Mouse (Mus musculus) T-cell, adult 2 months (primary cell): ENCODE measurements around the gene S1pr5.
"Not testable (repeated sequence)": the region's sequence is repeated elsewhere in the genome, so short reads cannot be mapped to it uniquely, and the experiment has no call there.

Source experiments
- DNase-seq: peaks from one replicate; pipeline ENCODE4 v3.0.0; 2022; ENCODE audit warnings: low spot score

S1pr5 gene

GRCm38 (mm10) chr9:21266889-21267288 is 18.6 kb upstream of the S1pr5 start:
- DNase-seq = no peak

GRCm38 (mm10) chr9:21265611-21266010 is 17.4 kb upstream of the S1pr5 start:
- DNase-seq = no peak

GRCm38 (mm10) chr9:21265000-21265561 is 16.8 kb upstream of the S1pr5 start, which contains the start of gene Atg4d:
Gene Atg4d, plus strand, starts transcription at chr9:21265293.
- DNase-seq = peak; percentile 88

- no peak for DNase-seq
These were observed 16.2 kb upstream of the S1pr5 start for GRCm38 (mm10) chr9:21264272-21264999.

- no peak for DNase-seq
These were observed 13.6 kb upstream of the S1pr5 start for GRCm38 (mm10) chr9:21261831-21262230.

- peak; percentile 65 for DNase-seq
These were observed 12.3 kb upstream of the S1pr5 start for GRCm38 (mm10) chr9:21260491-21261040.

- not testable (repeated sequence) for DNase-seq
These were observed 8.1 kb upstream of the S1pr5 start for GRCm38 (mm10) chr9:21256349-21256748.

GRCm38 (mm10) chr9:21254690-21255089 is 6.4 kb upstream of the S1pr5 start:
- no peak for DNase-seq

- DNase-seq = no peak
These were observed 3.0 kb upstream of the S1pr5 start for GRCm38 (mm10) chr9:21251116-21251735.

GRCm38 (mm10) chr9:21250509-21250908 is 2.3 kb upstream of the S1pr5 start:
- DNase-seq = no peak

GRCm38 (mm10) chr9:21249629-21250508 is 1.6 kb upstream of the S1pr5 start:
- no peak for DNase-seq

- no peak for DNase-seq
These were observed 1.9 kb downstream of the S1pr5 start for GRCm38 (mm10) chr9:21246342-21246741.

GRCm38 (mm10) chr9:21245113-21245487 is 3.1 kb downstream of the S1pr5 start:
- no peak for DNase-seq

- DNase-seq = peak; percentile 20
These were observed 3.7 kb downstream of the S1pr5 start for GRCm38 (mm10) chr9:21244428-21245112.

GRCm38 (mm10) chr9:21243826-21244427 is 4.3 kb downstream of the S1pr5 start:
- no peak for DNase-seq

- peak; percentile 79 for DNase-seq
These were observed 6.9 kb downstream of the S1pr5 start for GRCm38 (mm10) chr9:21241343-21241742.

- no peak for DNase-seq
These were observed 8.8 kb downstream of the S1pr5 start for GRCm38 (mm10) chr9:21239465-21239848.

GRCm38 (mm10) chr9:21238733-21239464 is 9.3 kb downstream of the S1pr5 start, which contains the start of gene Keap1:
Gene Keap1, minus strand, starts transcription at chr9:21239361.
- peak; percentile 75 for DNase-seq

- DNase-seq = no peak
These were observed 10.1 kb downstream of the S1pr5 start for GRCm38 (mm10) chr9:21238004-21238732.
